Mouse (Mus musculus) brain, embryonic 14.5 days (tissue): ENCODE data around the gene Cbarp. TPM values are rescaled to one million over a fixed set of nuclear protein-coding genes. Genes with fewer than 3 reads are reported as not detected.

Experiments
- DNase-seq: peaks from one replicate; pipeline ENCODE4 v3.0.0-alpha.2; 2011; ENCODE audit warnings: low read depth
- CTCF ChIP-seq: fragments of 200-500 bp; IDR thresholded peaks from 2 replicates; pipeline ENCODE4 v1.5.1; 2012; ENCODE audit warnings: inconsistent platforms, mild to moderate bottlenecking, moderate library complexity, borderline replicate concordance; ENCODE audit not compliant: insufficient read depth, insufficient read length; ENCODE audit errors: extremely low read depth
- POLR2A ChIP-seq: fragments of 200-500 bp; IDR thresholded peaks from 2 replicates; pipeline ENCODE4 v1.6.1; 2012; ENCODE audit warnings: mild to moderate bottlenecking, inconsistent platforms, borderline replicate concordance; ENCODE audit not compliant: poor library complexity, insufficient read depth, insufficient read length, severe bottlenecking; ENCODE audit errors: extremely low read depth
- polyA plus RNA-seq: library from polyadenylated mRNA; depleted of rRNA; stranded (reverse); fragments of >200 nt; gene quantifications from 2 replicates; pipeline ENCODE4 v1.2.3, GENCODE M21; 2012; rRNA removed

Cbarp gene
- polyA plus RNA-seq, result 152 and 242 TPM in 2 replicates

DNA sequence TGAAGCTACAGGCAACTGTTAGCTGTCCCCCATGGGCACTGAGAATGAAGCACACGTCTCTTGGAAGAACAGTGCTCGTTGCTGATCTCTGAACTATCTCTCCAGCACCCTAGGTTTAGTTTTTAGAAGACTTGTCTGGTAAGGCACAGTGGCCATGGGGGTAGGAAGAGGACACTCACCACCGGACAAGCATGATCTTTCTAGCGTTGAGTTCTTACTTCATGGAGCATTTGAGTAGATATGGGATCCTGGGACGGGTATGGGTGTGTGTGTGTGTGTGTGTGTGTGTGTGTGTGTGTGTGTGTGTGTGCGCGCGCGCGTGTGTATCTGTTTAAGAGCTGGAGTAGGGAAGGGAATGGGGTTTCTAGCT is at the start of gene Cbarp:
Gene Cbarp (minus strand): TSS at position 170 of the 370 bp plus-strand sequence.
- no peak for DNase-seq

DNA sequence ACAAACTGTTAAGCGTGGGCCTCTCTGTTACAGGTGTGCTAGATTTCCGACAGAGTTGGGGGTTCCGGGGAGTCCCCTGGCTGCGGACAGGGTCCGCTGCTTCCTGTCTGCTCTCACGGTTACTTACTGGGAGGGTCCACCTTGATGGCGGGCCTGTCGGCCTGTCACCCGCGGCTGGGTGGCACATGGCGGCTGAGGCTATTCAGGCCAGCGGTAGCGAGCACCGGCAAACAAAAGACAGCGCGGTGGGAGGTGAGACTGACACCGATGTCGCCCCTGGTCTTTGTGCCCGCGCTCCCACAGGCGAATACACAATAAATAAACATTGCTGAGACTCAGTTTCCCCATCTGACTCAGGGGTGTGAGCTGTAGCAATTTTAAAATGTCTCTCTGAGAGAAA is 49.4 kb upstream of the Cbarp start:
- TF ChIP-seq POLR2A (no peak), CTCF (no peak)
- DNase-seq, result peak; percentile 61

More for the DNA sequence above, at the start of gene Cbarp:
- no peak for TF ChIP-seq POLR2A
- no peak for TF ChIP-seq CTCF

DNA sequence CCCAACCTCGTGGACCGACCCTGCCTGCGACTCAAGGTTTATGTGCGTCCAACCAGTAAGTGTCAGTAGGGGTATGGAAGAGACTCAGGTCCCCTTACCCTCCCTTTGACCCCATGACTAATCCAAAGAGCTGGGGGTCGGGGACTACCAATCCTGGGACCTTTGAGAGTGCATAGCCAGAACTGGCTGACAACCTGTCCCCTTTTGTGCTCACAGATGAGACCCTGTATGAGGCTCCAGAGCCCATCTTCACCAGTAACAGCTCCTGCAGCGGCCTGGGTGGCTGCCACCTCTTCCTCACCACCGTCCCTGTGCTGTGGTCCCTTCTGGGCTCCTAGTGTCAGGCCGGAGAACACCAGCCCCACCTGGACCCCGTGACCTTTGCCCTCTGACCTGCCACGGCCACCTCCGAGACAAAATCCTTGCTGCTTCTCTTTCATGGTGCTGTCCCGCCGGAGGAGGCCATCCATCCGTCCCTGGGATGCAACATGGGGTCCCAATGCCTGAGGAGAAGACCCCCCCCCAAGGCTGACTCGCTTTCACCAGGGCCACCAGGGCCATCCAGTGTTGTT is 47.9 kb upstream of the Cbarp start:
- TF ChIP-seq CTCF, result no peak
- TF ChIP-seq POLR2A, result no peak
- DNase-seq, result no peak

DNA sequence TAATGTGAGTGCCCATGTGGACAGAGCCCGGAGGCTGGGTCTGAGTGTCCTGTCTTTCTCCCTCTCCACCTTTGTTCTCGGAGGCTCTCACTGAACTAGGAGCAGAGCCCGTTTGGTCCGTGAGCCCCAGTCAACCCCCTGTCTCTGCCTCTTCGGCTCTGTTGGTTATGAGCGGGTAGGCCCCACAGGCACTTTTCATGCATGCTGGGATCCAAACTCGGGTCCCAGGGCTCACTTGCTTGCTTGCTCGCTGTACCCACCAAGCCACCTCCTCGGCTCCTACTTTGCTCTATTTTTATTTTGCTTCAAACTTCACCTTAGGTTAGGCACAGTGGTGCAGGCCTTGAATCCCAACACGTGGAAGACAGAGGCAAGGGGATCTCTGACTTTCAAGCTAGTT is 47.1 kb upstream of the Cbarp start:
- no peak for TF ChIP-seq CTCF
- TF ChIP-seq POLR2A, result no peak
- DNase-seq, result no peak

DNA sequence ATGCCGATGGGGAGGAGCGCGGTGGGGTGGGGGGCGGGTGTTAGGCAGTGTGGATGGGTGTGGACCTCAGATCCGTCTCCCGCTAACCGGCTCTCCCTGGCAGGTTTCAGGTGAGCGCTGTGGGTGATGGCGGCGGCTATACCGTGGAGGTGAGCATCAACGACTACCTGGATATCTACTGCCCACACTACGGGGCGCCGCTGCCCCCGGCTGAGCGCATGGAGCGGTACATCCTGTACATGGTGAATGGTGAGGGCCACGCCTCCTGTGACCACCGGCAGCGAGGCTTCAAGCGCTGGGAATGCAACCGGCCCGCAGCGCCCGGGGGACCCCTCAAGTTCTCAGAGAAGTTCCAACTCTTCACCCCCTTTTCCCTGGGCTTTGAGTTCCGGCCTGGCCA is 46.0 kb upstream of the Cbarp start:
- no peak for DNase-seq
- TF ChIP-seq POLR2A, result no peak
- no peak for TF ChIP-seq CTCF

DNA sequence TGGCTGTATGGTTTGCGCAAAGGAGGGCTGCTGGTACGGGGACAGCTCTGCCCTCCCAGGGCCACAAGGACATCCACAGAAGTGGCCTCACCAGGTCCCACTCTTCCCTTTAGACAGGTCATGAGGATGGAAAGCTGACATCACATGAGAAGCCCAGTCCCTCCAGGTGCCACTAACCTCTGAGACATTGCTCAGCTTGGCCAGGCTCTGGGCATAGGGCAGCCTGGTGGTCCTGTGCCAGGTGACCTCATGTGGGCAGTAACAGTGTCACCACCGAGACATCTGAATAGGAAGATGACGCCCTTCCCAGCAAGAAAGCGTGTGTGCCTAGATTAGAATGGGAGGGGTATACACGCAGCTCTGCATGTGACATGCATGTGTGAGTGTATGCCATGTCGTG is 41.9 kb upstream of the Cbarp start:
- no peak for TF ChIP-seq POLR2A
- no peak for TF ChIP-seq CTCF

DNA sequence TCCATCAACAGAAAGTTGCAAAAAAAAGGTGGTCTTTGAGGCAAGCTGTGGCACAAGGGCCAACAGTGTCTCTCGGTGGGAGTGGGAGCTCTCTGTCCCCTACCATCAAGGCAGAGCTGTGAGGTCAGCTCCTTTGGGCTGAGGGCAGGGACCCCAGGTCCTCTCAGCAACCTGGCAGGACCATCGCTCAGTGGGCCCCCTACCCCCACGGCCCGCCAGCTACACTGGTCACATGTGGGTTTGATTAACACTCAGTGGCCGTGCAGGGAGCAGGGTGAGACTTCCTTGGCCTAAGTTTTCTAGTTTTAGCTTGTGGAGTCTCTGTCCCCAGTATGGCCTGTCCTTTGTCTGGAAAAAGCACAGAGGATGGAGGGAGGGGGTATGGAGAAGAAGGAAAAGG is 40.2 kb upstream of the Cbarp start:
- TF ChIP-seq POLR2A (no peak), CTCF (no peak)
- DNase-seq, result no peak

More for the DNA sequence above, 41.9 kb upstream of the Cbarp start:
- DNase-seq, result no peak

DNA sequence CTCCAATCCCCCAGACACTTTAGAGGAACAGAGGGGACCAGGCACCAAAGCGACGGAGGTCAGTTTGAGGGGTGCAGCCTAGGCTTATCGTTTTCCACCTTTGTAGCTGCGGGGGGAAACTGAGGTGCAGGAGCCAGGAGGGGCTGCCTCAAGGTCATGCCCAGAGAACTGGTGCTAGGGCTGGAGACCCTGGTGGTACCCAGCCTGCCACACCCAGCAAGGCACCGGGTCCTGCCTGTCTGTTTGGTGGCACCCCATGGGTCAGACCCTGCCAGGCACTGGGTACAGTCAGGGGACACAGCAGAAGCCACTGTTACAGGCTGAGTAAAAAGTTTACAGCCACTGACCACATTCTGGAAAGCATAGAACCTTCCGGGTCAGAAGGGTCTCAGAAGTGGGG is 39.7 kb upstream of the Cbarp start:
- no peak for DNase-seq
- TF ChIP-seq POLR2A (no peak), CTCF (no peak)

DNA sequence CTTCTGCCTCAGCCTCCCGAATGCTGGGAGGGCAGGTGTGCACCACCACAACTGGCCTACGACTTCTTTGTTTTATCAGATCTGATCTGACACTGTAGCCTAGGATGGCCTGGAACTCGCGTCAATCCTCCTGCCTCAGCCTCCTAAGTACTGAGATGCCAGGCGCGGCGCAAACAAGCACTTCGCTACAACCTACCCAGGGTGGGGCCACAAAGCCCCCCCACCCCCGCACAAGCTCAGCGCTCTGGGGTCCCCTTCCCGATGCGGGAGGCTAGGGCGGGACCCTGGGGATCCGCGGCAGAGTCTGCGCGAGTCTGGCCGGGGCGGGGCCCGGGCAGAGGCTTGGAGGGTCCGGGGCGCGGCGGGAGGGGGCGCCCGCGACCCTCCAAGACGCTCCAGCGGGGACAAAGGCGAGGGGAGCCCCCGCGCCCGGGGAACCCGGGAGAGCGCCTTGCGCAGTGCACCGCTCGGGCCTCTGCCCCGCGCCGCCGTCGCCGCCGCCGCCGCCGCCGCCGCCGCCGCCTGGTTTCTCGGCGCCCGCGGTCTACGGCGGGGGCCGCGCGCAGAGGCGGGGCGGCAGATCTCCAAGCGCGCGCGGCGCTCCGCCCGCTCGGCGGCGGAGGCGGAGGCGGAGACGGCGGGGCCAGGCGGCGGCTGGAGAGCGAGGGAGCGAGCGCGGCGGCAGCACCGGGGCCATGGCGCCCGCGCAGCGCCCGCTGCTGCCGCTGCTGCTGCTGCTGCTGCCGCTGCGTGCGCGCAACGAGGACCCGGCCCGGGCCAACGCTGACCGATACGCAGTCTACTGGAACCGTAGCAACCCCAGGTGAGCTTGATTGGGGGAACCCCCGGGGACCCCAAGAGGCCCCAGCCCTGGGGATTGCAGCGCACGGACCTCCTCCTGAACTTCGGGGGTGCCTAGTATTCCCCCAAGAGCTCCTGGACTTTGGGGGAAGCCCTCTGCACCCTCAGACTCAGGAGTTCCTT is 38.7 kb upstream of the Cbarp start, which contains the start of gene Efna2:
Gene Efna2 (plus strand): TSS at position 415 of the 984 bp plus-strand sequence.
- TF ChIP-seq POLR2A (peak; percentile 64), CTCF (no peak)

DNA sequence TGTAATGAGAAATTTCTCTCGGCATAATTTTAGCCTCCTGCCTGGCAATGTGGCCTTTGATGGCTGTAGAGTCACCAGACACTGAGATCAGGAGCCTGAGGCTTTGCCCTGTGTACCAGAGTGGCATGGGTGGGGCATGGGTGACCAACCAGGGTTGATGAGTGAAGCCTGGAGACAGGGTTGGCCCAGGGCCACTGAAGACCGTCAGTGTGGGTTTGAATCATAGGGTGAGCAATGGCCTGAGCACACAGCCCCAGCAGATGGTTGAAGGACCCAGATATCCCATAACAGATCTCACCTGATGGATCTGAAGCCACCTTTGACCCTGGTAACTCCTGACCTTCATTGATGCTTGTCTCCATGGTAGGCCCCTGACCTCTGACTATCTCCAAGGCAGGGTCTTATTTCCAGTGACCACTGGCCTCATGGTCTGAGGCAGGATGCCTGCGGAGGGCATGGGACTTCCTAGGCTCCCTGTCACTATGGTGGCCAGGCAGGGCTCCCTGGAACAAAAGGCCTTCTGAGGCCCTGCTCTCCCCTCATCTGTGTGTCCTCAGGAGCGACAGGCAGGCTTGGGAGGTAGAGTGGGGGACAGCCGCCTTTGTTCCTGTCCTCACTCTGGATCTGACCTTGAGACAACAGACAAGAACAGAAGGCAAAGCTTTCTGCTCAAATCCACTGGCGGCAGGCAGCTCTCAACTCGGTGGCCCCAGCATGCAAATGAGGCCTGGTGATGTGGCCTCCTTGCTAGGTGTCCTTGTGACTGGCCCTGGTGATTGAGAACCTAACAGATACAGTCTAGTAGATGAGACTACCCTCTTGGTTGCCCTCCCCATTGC is 37.0 kb upstream of the Cbarp start:
- TF ChIP-seq POLR2A (no peak), CTCF (no peak)
- DNase-seq, result no peak

More for the DNA sequence above, 38.7 kb upstream of the Cbarp start, which contains the start of gene Efna2:
- DNase-seq, result peak; percentile 86

DNA sequence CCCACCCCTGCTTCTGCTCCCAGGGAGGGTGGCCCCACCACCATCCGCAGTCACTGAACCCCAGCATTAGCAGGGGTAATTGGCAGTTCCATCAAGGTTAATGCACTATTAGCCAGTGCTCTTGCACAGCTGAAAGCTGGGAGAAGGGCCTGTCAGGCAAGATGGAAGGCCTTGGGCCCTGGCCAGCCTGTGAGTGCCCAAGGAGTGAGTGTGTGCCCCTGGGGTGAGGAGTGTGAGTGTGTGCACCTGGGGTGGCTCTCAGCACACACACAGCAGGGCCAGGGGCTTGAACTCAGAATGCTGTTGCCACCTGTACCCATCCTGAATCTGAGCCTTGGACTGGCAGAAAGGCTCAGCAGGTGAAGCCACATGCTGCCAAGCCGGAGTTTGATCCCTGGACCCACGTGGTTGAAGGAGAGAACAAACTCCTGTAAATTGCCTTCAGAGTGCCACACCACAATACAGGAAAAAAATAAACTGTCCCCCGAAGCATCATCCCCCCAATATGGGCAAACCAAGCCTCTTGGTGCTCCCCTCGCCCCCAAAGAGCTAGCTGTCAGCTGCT is 35.7 kb upstream of the Cbarp start:
- TF ChIP-seq POLR2A (no peak), CTCF (no peak)
- DNase-seq, result no peak

DNA sequence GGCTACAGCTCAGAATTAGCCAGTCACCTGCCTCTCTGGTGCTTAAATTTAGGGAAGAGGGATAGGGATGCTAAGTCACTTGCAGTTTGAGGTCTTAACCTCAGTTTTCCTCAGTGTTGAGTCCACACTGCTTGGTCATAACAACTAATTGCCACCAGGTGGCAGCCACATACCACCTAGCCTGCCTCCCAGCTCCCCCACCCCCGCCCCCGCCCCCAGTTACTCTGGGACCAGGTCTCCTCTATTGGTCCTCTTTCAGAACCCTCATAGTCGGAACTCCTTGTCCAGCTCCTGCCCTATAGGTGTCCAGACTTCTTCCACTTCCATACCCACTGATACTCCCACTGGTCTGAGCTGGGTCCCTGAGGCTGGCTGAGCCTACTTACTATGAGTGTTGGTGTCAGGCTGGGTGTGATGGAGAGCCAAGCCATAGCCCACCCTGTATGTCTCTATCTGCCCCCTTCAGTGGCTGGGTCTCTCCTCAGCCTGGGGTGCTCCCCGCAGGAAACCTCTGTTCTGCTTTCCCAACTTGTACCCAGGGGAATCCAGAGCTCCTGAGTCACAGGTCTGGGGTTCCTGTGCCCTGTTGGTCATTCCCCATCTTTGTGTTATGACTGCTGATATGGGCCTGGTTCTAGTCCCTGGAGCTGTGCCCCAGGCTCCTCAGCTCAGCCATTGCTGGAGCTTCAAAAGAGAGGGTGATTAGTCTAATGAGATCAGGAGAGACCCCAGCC is 35.1 kb upstream of the Cbarp start:
- TF ChIP-seq POLR2A, result no peak
- peak; percentile 66; the same call in 1 of the 2 replicates for TF ChIP-seq CTCF

More for the DNA sequence above, 35.1 kb upstream of the Cbarp start:
- peak; percentile 70 for DNase-seq
